Mouse (Mus musculus): ENCODE measurements around the gene Thbs3. TPM values are rescaled to one million over a fixed set of nuclear protein-coding genes. Genes with fewer than 3 reads are reported as not detected.
A peak's percentile ranks its signal among the peaks of the same experiment; 100 is the strongest.

Gene Thbs3
- polyA plus RNA-seq, 1 experiment from 2014 or later, result 51.5 TPM

GRCm38 (mm10) chr3:89218271-89218670 is 3.3 kb downstream of the Thbs3 start:
- Histone ChIP-seq H3K9me3 (no peaks in the 10 kb centered on the region), H3K4me3 (no peak overlapping the region), H3K4me2 (no peak overlapping the region), H3K9ac (no peak overlapping the region), H3K36me3 (no peaks in the 10 kb centered on the region), H3K27ac (replicated peaks) (no peak overlapping the region), H3K27me3 (no peaks in the 10 kb centered on the region), H3K4me1 (replicated peaks) (peaks cover 27% of the 10 kb centered on the region)
- ATAC-seq (ENCODE audit: low FRiP score, low read depth), result no peak
- WGBS, result 83% methylated on average over 1 of the region's 1 CpGs

GRCm38 (mm10) chr3:89219546-89219945 is 4.6 kb downstream of the Thbs3 start:
- Histone ChIP-seq H3K9ac (no peak overlapping the region), H3K27me3 (no peaks in the 10 kb centered on the region), H3K36me3 (no peaks in the 10 kb centered on the region), H3K27ac (replicated peaks) (0 out of 2 replicates have a peak overlapping the region, but pooled peaks have one; percentile 4), H3K4me3 (no peak overlapping the region), H3K4me1 (replicated peaks) (peaks cover 34% of the 10 kb centered on the region), H3K4me2 (no peak overlapping the region), H3K9me3 (no peaks in the 10 kb centered on the region)
- 41% methylated on average over 8 of the region's 8 CpGs for WGBS
- ATAC-seq (ENCODE audit: low FRiP score, low read depth), result no peak

- Histone ChIP-seq H3K9me3 (no peaks in the 10 kb centered on the region), H3K9ac (no peak overlapping the region), H3K4me2 (no peak overlapping the region), H3K27ac (replicated peaks) (no peak overlapping the region), H3K4me1 (replicated peaks) (peaks cover 34% of the 10 kb centered on the region), H3K27me3 (no peaks in the 10 kb centered on the region), H3K36me3 (no peaks in the 10 kb centered on the region), H3K4me3 (no peak overlapping the region)
- ATAC-seq (ENCODE audit: low FRiP score, low read depth), result no peak
- WGBS, result 58% methylated on average over 5 of the region's 5 CpGs
Measured at GRCm38 (mm10) chr3:89221167-89221566, 6.2 kb downstream of the Thbs3 start.

- Histone ChIP-seq H3K36me3 (no peaks in the 10 kb centered on the region), H3K4me1 (replicated peaks) (peaks cover 58% of the 10 kb centered on the region), H3K9ac (peak overlapping the region; percentile 31), H3K4me2 (peak overlapping the region; percentile 67), H3K4me3 (peak overlapping the region; percentile 41), H3K27me3 (no peaks in the 10 kb centered on the region), H3K27ac (replicated peaks) (peak overlapping the region; percentile 84), H3K9me3 (no peaks in the 10 kb centered on the region)
- ATAC-seq (ENCODE audit: low FRiP score, low read depth), result no peak
- WGBS, result 28% methylated on average over 11 of the region's 11 CpGs
Measured at GRCm38 (mm10) chr3:89224796-89225195, 9.8 kb downstream of the Thbs3 start.

GRCm38 (mm10) chr3:89225321-89225815 is 10.4 kb downstream of the Thbs3 start:
- peaks cover 56% of the 10 kb centered on the region for H3K4me1 ChIP-seq (replicated peaks)
- peak overlapping the region; percentile 41 for H3K4me3 ChIP-seq
- WGBS, result 22% methylated on average over 12 of the region's 12 CpGs

GRCm38 (mm10) chr3:89225918-89226317 is 10.9 kb downstream of the Thbs3 start:
- H3K9me3 ChIP-seq, result no peaks in the 10 kb centered on the region
- peak overlapping the region; percentile 46 for H3K9ac ChIP-seq
- ATAC-seq (ENCODE audit: low FRiP score, low read depth), result peak; percentile 65
- 5% methylated on average over 4 of the region's 4 CpGs for WGBS
- peak overlapping the region; percentile 84 for H3K27ac ChIP-seq (replicated peaks)
- peak overlapping the region; percentile 41 for H3K4me3 ChIP-seq
- H3K4me1 ChIP-seq (replicated peaks), result peaks cover 56% of the 10 kb centered on the region
- no peaks in the 10 kb centered on the region for H3K27me3 ChIP-seq
- no peaks in the 10 kb centered on the region for H3K36me3 ChIP-seq
- H3K4me2 ChIP-seq, result peak overlapping the region; percentile 67

More at GRCm38 (mm10) chr3:89225321-89225815, 10.4 kb downstream of the Thbs3 start:
- Histone ChIP-seq H3K9me3 (no peaks in the 10 kb centered on the region), H3K27ac (replicated peaks) (peak overlapping the region; percentile 84), H3K9ac (peak overlapping the region; percentile 31), H3K4me2 (peak overlapping the region; percentile 67), H3K36me3 (no peaks in the 10 kb centered on the region), H3K27me3 (no peaks in the 10 kb centered on the region)
- ATAC-seq (ENCODE audit: low FRiP score, low read depth), result no peak

GRCm38 (mm10) chr3:89226361-89226760 is 11.4 kb downstream of the Thbs3 start:
- Histone ChIP-seq H3K4me3 (peak overlapping the region; percentile 41), H3K36me3 (no peaks in the 10 kb centered on the region), H3K4me2 (peak overlapping the region; percentile 67), H3K27me3 (no peaks in the 10 kb centered on the region), H3K4me1 (replicated peaks) (peaks cover 56% of the 10 kb centered on the region), H3K9me3 (no peaks in the 10 kb centered on the region), H3K9ac (peak overlapping the region; percentile 46), H3K27ac (replicated peaks) (peak overlapping the region; percentile 84)
- WGBS, result 9% methylated on average over 11 of the region's 11 CpGs
- ATAC-seq (ENCODE audit: low FRiP score, low read depth), result no peak

- WGBS, result 2% methylated on average over 21 of the region's 21 CpGs
- peaks cover 56% of the 10 kb centered on the region for H3K4me1 ChIP-seq (replicated peaks)
- ATAC-seq (ENCODE audit: low FRiP score, low read depth), result no peak
Measured at GRCm38 (mm10) chr3:89226900-89227299, 11.9 kb downstream of the Thbs3 start, which contains the start of gene Mtx1. Gene Mtx1 (minus strand): TSS chr3:89227088.

GRCm38 (mm10) chr3:89227307-89228179 is 12.6 kb downstream of the Thbs3 start:
- Histone ChIP-seq H3K36me3 (no peaks in the 10 kb centered on the region), H3K9ac (peak overlapping the region; percentile 46), H3K4me1 (replicated peaks) (peaks cover 56% of the 10 kb centered on the region), H3K4me3 (peak overlapping the region; percentile 41), H3K9me3 (no peaks in the 10 kb centered on the region), H3K27ac (replicated peaks) (peak overlapping the region; percentile 84), H3K27me3 (no peaks in the 10 kb centered on the region), H3K4me2 (peak overlapping the region; percentile 67)
- WGBS, result 3% methylated on average over 41 of the region's 41 CpGs
- ATAC-seq (ENCODE audit: low FRiP score, low read depth), result peak; percentile 80

More at GRCm38 (mm10) chr3:89226900-89227299, 11.9 kb downstream of the Thbs3 start, which contains the start of gene Mtx1:
- Histone ChIP-seq H3K9me3 (no peaks in the 10 kb centered on the region), H3K9ac (peak within 1 kb of the TSS; percentile 46), H3K4me3 (peak within 1 kb of the TSS; percentile 41), H3K4me2 (peak within 1 kb of the TSS; percentile 67), H3K27ac (replicated peaks) (peak within 1 kb of the TSS; percentile 84), H3K36me3 (no peaks in the 10 kb centered on the region), H3K27me3 (no peaks in the 10 kb centered on the region)

GRCm38 (mm10) chr3:89228180-89228549 is 13.2 kb downstream of the Thbs3 start:
- peak overlapping the region; percentile 84 for H3K27ac ChIP-seq (replicated peaks)
- no peaks in the 10 kb centered on the region for H3K9me3 ChIP-seq
- peak; percentile 40 for ATAC-seq (ENCODE audit: low FRiP score, low read depth)
- under 1% methylated on average over 20 of the region's 20 CpGs for WGBS
- H3K4me1 ChIP-seq (replicated peaks), result peaks cover 56% of the 10 kb centered on the region
- H3K27me3 ChIP-seq, result no peaks in the 10 kb centered on the region
- peak overlapping the region; percentile 67 for H3K4me2 ChIP-seq
- H3K36me3 ChIP-seq, result no peaks in the 10 kb centered on the region
- H3K9ac ChIP-seq, result peak overlapping the region; percentile 19; the same call in 1 of the 2 replicates
- peak overlapping the region; percentile 41 for H3K4me3 ChIP-seq

GRCm38 (mm10) chr3:89228836-89229235 is 13.9 kb downstream of the Thbs3 start, which contains the start of gene Muc1:
Gene Muc1 (plus strand): TSS chr3:89229057.
- H3K9ac ChIP-seq, result peak within 1 kb of the TSS; percentile 30; the same call in 1 of the 2 replicates
- no peaks in the 10 kb centered on the region for H3K27me3 ChIP-seq
- H3K4me1 ChIP-seq (replicated peaks), result peaks cover 51% of the 10 kb centered on the region
- peak within 1 kb of the TSS; percentile 84 for H3K27ac ChIP-seq (replicated peaks)
- peaks cover 5% of the 10 kb centered on the region; the same call in 1 of the 2 replicates for H3K36me3 ChIP-seq
- H3K4me2 ChIP-seq, result peak within 1 kb of the TSS; percentile 67
- 39% methylated on average over 10 of the region's 10 CpGs for WGBS
- no peaks in the 10 kb centered on the region for H3K9me3 ChIP-seq
- no peak for ATAC-seq (ENCODE audit: low FRiP score, low read depth)
- H3K4me3 ChIP-seq, result peak within 1 kb of the TSS; percentile 41

GRCm38 (mm10) chr3:89229276-89229675 is 14.3 kb downstream of the Thbs3 start:
- H3K27me3 ChIP-seq, result no peaks in the 10 kb centered on the region
- peaks cover 47% of the 10 kb centered on the region for H3K4me1 ChIP-seq (replicated peaks)
- no peak overlapping the region for H3K9ac ChIP-seq
- 56% methylated on average over 4 of the region's 4 CpGs for WGBS
- H3K4me3 ChIP-seq, result no peak overlapping the region
- no peak overlapping the region for H3K4me2 ChIP-seq
- no peaks in the 10 kb centered on the region for H3K9me3 ChIP-seq
- no peak for ATAC-seq (ENCODE audit: low FRiP score, low read depth)
- H3K36me3 ChIP-seq, result peaks cover 9% of the 10 kb centered on the region
- no peak overlapping the region for H3K27ac ChIP-seq (replicated peaks)

All from hindbrain, embryonic 15.5 days (tissue).